Mouse (Mus musculus) liver, embryonic 13.5 days (tissue): ENCODE data around the gene Ift57. TPM values are rescaled to one million over a fixed set of nuclear protein-coding genes. Genes with fewer than 3 reads are reported as not detected.

Experiments
- ATAC-seq: fragments of 200-750 bp; cut with Nextera tagmentation; 2 replicates; pipeline ENCODE4 v1.8.0; 2017; ENCODE audit warnings: low read depth, mild to moderate bottlenecking, moderate number of reproducible peaks, moderate library complexity
- DNase-seq: peaks from one replicate; pipeline ENCODE4 v3.0.0; 2022
- H3K27ac ChIP-seq: fragments of 300-500 bp; sonication (generic); 2 replicates; pipeline ENCODE4 v1.5.1; 2015; ENCODE audit warnings: moderate library complexity, mild to moderate bottlenecking, inconsistent platforms
- H3K27me3 ChIP-seq: fragments of 300-500 bp; sonication (generic); 2 replicates; pipeline ENCODE4 v1.6.1; 2015; ENCODE audit warnings: mild to moderate bottlenecking, inconsistent platforms
- H3K36me3 ChIP-seq: fragments of 300-500 bp; sonication (generic); 2 replicates; pipeline ENCODE4 v1.6.1; 2015; ENCODE audit warnings: mild to moderate bottlenecking, inconsistent platforms
- H3K4me1 ChIP-seq: fragments of 300-500 bp; sonication (generic); replicated peaks from 2 replicates; pipeline ENCODE4 v1.6.1; 2015; ENCODE audit warnings: inconsistent platforms
- H3K4me2 ChIP-seq: fragments of 300-500 bp; sonication (generic); 2 replicates; pipeline ENCODE4 v1.6.1; 2015; ENCODE audit warnings: inconsistent platforms, mild to moderate bottlenecking, moderate library complexity
- H3K4me3 ChIP-seq: fragments of 300-500 bp; sonication (generic); replicated peaks from 2 replicates; pipeline ENCODE4 v1.5.1; 2015; ENCODE audit warnings: mild to moderate bottlenecking, inconsistent platforms
- H3K9ac ChIP-seq: fragments of 300-500 bp; sonication (generic); 2 replicates; pipeline ENCODE4 v1.6.1; 2015; ENCODE audit warnings: mild to moderate bottlenecking, inconsistent platforms
- H3K9me3 ChIP-seq: fragments of 300-500 bp; sonication (generic); replicated peaks from 2 replicates; pipeline ENCODE4 v1.6.1; 2016; ENCODE audit warnings: inconsistent platforms
- WGBS: fragments of 180-500 bp; shearing (Covaris S2); methylation state at CpG from one replicate; pipeline ENCODE4 v1.1.7; 2015; ENCODE audit not compliant: insufficient replicate concordance; 5-methylcytosine and 5-hydroxymethylcytosine counted together
- polyA plus RNA-seq: library from polyadenylated mRNA; unstranded; fragments of >200 nt; fragmentation: Nextera tagmentation; extraction: Ambion mirVana; gene quantifications from 2 replicates; pipeline ENCODE4 v1.2.1, GENCODE M21; 2015

The Ift57 gene
- polyA plus RNA-seq, 1 experiment from 2014 or later, result 4.3 TPM

- DNase-seq (no peak), ATAC-seq (no peak)
- no peaks in the 10 kb centered on the region for H3K36me3 ChIP-seq
- no peaks in the 10 kb centered on the region for H3K27me3 ChIP-seq
- H3K4me2 ChIP-seq, result no peak overlapping the region
- peaks cover 76% of the 10 kb centered on the region for H3K4me1 ChIP-seq
- 77% methylated on average over 9 of the region's 9 CpGs for WGBS
- H3K4me3 ChIP-seq, result no peak overlapping the region
- peak overlapping the region; percentile 68 for H3K27ac ChIP-seq
- H3K9ac ChIP-seq, result peak overlapping the region; percentile 47; the same call in 1 of the 2 replicates
- no peaks in the 10 kb centered on the region for H3K9me3 ChIP-seq
Measured at GRCm38 (mm10) chr16:49793596-49793995, 94.6 kb downstream of the Ift57 start.

- DNase-seq (no peak), ATAC-seq (no peak)
- Histone ChIP-seq H3K4me3 (no peak overlapping the region), H3K9me3 (no peaks in the 10 kb centered on the region), H3K36me3 (no peaks in the 10 kb centered on the region), H3K9ac (peak overlapping the region; percentile 34; the same call in 1 of the 2 replicates), H3K27ac (peak overlapping the region; percentile 77), H3K4me2 (no peak overlapping the region), H3K4me1 (peaks cover 93% of the 10 kb centered on the region), H3K27me3 (no peaks in the 10 kb centered on the region)
- 83% methylated on average over 2 of the region's 2 CpGs for WGBS
Measured at GRCm38 (mm10) chr16:49796271-49796670, 97.2 kb downstream of the Ift57 start.

GRCm38 (mm10) chr16:49796954-49797353, 97.9 kb downstream of the Ift57 start:
- DNase-seq, result no peak
- H3K4me1 ChIP-seq, result peaks cover 93% of the 10 kb centered on the region
- ATAC-seq, result no peak
- 87% methylated on average over 2 of the region's 2 CpGs for WGBS
- no peak overlapping the region for H3K4me2 ChIP-seq
- no peak overlapping the region for H3K4me3 ChIP-seq
- H3K36me3 ChIP-seq, result no peaks in the 10 kb centered on the region
- H3K9me3 ChIP-seq, result no peaks in the 10 kb centered on the region
- peak overlapping the region; percentile 77 for H3K27ac ChIP-seq
- no peak overlapping the region for H3K9ac ChIP-seq
- H3K27me3 ChIP-seq, result no peaks in the 10 kb centered on the region

GRCm38 (mm10) chr16:49798790-49799189, 99.8 kb downstream of the Ift57 start:
- no peaks in the 10 kb centered on the region for H3K36me3 ChIP-seq
- H3K27me3 ChIP-seq, result no peaks in the 10 kb centered on the region
- H3K9me3 ChIP-seq, result no peaks in the 10 kb centered on the region
- DNase-seq (no peak), ATAC-seq (no peak)
- WGBS, result 13% methylated on average over 6 of the region's 6 CpGs
- H3K27ac ChIP-seq, result peak overlapping the region; percentile 99
- peak overlapping the region; percentile 50 for H3K9ac ChIP-seq
- H3K4me3 ChIP-seq, result no peak overlapping the region
- peaks cover 91% of the 10 kb centered on the region for H3K4me1 ChIP-seq
- H3K4me2 ChIP-seq, result peak overlapping the region; percentile 18

GRCm38 (mm10) chr16:49799597-49800561, 100.8 kb downstream of the Ift57 start, which contains the start of gene Cd47:
Cd47 (plus strand) TSS chr16:49800533.
- Histone ChIP-seq H3K4me2 (peak within 1 kb of the TSS; percentile 55), H3K36me3 (no peaks in the 10 kb centered on the region), H3K9me3 (no peaks in the 10 kb centered on the region), H3K4me3 (peak within 1 kb of the TSS; percentile 12; the same call in 1 of the 2 replicates), H3K9ac (peak within 1 kb of the TSS; percentile 71), H3K4me1 (peaks cover 92% of the 10 kb centered on the region), H3K27me3 (no peaks in the 10 kb centered on the region), H3K27ac (peak within 1 kb of the TSS; percentile 99)
- WGBS, result 24% methylated on average over 10 of the region's 10 CpGs
- ATAC-seq, result peak; percentile 95
- DNase-seq, result peak; percentile 87

- H3K36me3 ChIP-seq, result no peaks in the 10 kb centered on the region
- H3K4me3 ChIP-seq, result no peak overlapping the region
- peak overlapping the region; percentile 99 for H3K27ac ChIP-seq
- H3K4me2 ChIP-seq, result peak overlapping the region; percentile 55
- peak overlapping the region; percentile 71 for H3K9ac ChIP-seq
- no peaks in the 10 kb centered on the region for H3K27me3 ChIP-seq
- peaks cover 91% of the 10 kb centered on the region for H3K4me1 ChIP-seq
- no peak for DNase-seq
- 51% methylated on average over 5 of the region's 5 CpGs for WGBS
- ATAC-seq, result no peak
- H3K9me3 ChIP-seq, result no peaks in the 10 kb centered on the region
Measured at GRCm38 (mm10) chr16:49800996-49801395, 102.0 kb downstream of the Ift57 start.

- WGBS, result 29% methylated on average over 5 of the region's 5 CpGs
- peaks cover 90% of the 10 kb centered on the region for H3K4me1 ChIP-seq
- H3K36me3 ChIP-seq, result no peaks in the 10 kb centered on the region
- peak overlapping the region; percentile 71 for H3K9ac ChIP-seq
- ATAC-seq (no peak), DNase-seq (no peak)
- peak overlapping the region; percentile 99 for H3K27ac ChIP-seq
- no peaks in the 10 kb centered on the region for H3K27me3 ChIP-seq
- H3K4me2 ChIP-seq, result peak overlapping the region; percentile 55
- H3K9me3 ChIP-seq, result no peaks in the 10 kb centered on the region
- no peak overlapping the region for H3K4me3 ChIP-seq
Measured at GRCm38 (mm10) chr16:49801399-49801798, 102.4 kb downstream of the Ift57 start.

- no peak for DNase-seq
Measured at GRCm38 (mm10) chr16:49802993-49803392, 104.0 kb downstream of the Ift57 start.

GRCm38 (mm10) chr16:49803932-49804461, 105.0 kb downstream of the Ift57 start:
- no peaks in the 10 kb centered on the region for H3K9me3 ChIP-seq
- H3K4me1 ChIP-seq, result peaks cover 86% of the 10 kb centered on the region
- ATAC-seq, result no peak
- no peaks in the 10 kb centered on the region for H3K36me3 ChIP-seq
- 4% methylated on average over 12 of the region's 12 CpGs for WGBS
- peak overlapping the region; percentile 69 for H3K9ac ChIP-seq
- peak overlapping the region; percentile 66 for H3K4me2 ChIP-seq
- H3K4me3 ChIP-seq, result peak overlapping the region; percentile 42
- H3K27me3 ChIP-seq, result no peaks in the 10 kb centered on the region
- H3K27ac ChIP-seq, result peak overlapping the region; percentile 86
- no peak for DNase-seq

More at GRCm38 (mm10) chr16:49802993-49803392, 104.0 kb downstream of the Ift57 start:
- Histone ChIP-seq H3K27me3 (no peaks in the 10 kb centered on the region), H3K9ac (no peak overlapping the region), H3K4me1 (peaks cover 89% of the 10 kb centered on the region), H3K9me3 (no peaks in the 10 kb centered on the region), H3K27ac (peak overlapping the region; percentile 58), H3K36me3 (no peaks in the 10 kb centered on the region), H3K4me3 (no peak overlapping the region), H3K4me2 (no peak overlapping the region)
- WGBS, result 65% methylated on average over 2 of the region's 2 CpGs
- ATAC-seq, result no peak

- no peaks in the 10 kb centered on the region for H3K9me3 ChIP-seq
- H3K4me2 ChIP-seq, result no peak overlapping the region
- WGBS, result 78% methylated on average over 10 of the region's 10 CpGs
- no peaks in the 10 kb centered on the region for H3K27me3 ChIP-seq
- H3K4me1 ChIP-seq, result peaks cover 67% of the 10 kb centered on the region
- no peak overlapping the region for H3K4me3 ChIP-seq
- H3K27ac ChIP-seq, result peak overlapping the region; percentile 53; the same call in 1 of the 2 replicates
- DNase-seq (no peak), ATAC-seq (no peak)
- no peak overlapping the region for H3K9ac ChIP-seq
- no peaks in the 10 kb centered on the region for H3K36me3 ChIP-seq
Measured at GRCm38 (mm10) chr16:49806920-49807319, 107.9 kb downstream of the Ift57 start.

GRCm38 (mm10) chr16:49807419-49807841, 108.4 kb downstream of the Ift57 start:
- H3K27me3 ChIP-seq, result no peaks in the 10 kb centered on the region
- 35% methylated on average over 7 of the region's 7 CpGs for WGBS
- DNase-seq (no peak), ATAC-seq (peak; percentile 55; the same call in 1 of the 2 replicates)
- 0 out of 2 replicates have a peak overlapping the region, but pooled peaks have one; percentile 22 for H3K9ac ChIP-seq
- H3K4me1 ChIP-seq, result peaks cover 62% of the 10 kb centered on the region
- no peaks in the 10 kb centered on the region for H3K36me3 ChIP-seq
- no peak overlapping the region for H3K4me2 ChIP-seq
- no peaks in the 10 kb centered on the region for H3K9me3 ChIP-seq
- H3K27ac ChIP-seq, result peak overlapping the region; percentile 53
- H3K4me3 ChIP-seq, result no peak overlapping the region
